Mouse (Mus musculus) CH12.LX (cell line): Measurements from ENCODE around the gene Dcxr. TPM values are rescaled to one million over a fixed set of nuclear protein-coding genes. Genes with fewer than 3 reads are reported as not detected.

ENCODE experiments used
- DNase-seq: peaks from one replicate; pipeline ENCODE4 v3.0.0-alpha.2; 2013; ENCODE audit errors: extremely low read depth
- H3K27ac ChIP-seq: 2 replicates; pipeline ENCODE4 v1.5.1; 2012; ENCODE audit warnings: low read depth, mild to moderate bottlenecking, control low read depth, moderate library complexity; ENCODE audit not compliant: insufficient read depth
- H3K27me3 ChIP-seq: replicated peaks from 2 replicates; pipeline ENCODE3; 2012; ENCODE audit warnings: inconsistent platforms
- H3K36me3 ChIP-seq, 2 experiments: replicated peaks in 1 of 2; 2 replicates each; pipeline versions ENCODE3 to v1.6.1; 2012; ENCODE audit warnings: inconsistent platforms in 1 of 2, low read length in 1 of 2, mild to moderate bottlenecking in 1 of 2, mixed read lengths in 1 of 2, moderate library complexity in 1 of 2; ENCODE audit not compliant: control insufficient read depth in 1 of 2, insufficient read depth in 1 of 2
- H3K4me1 ChIP-seq, 2 experiments: 2 replicates each; pipeline ENCODE4 v1.6.1; 2012; ENCODE audit warnings: inconsistent platforms in 1 of 2, moderate library complexity in 1 of 2; ENCODE audit not compliant: insufficient read depth in 2 of 2, control insufficient read depth in 1 of 2
- H3K4me2 ChIP-seq: 2 replicates; pipeline ENCODE4 v1.6.1; 2012; ENCODE audit warnings: low read depth, mild to moderate bottlenecking, control low read depth; ENCODE audit not compliant: poor library complexity, insufficient read depth, severe bottlenecking
- H3K4me3 ChIP-seq, 3 experiments: fragments of 150-350 bp in 1 of 3; sonication (generic) in 1 of 3; replicated peaks in 1 of 3; 2 replicates each; pipeline versions ENCODE3 to v1.5.1; 2011 to 2012; ENCODE audit warnings: low read depth in 2 of 3, low read length in 2 of 3, mild to moderate bottlenecking in 2 of 3, moderate library complexity in 2 of 3, control low read depth in 1 of 3, improper control_type of control experiment in 1 of 3, inconsistent platforms in 1 of 3, mixed read lengths in 1 of 3; ENCODE audit not compliant: poor library complexity in 1 of 3
- H3K79me2 ChIP-seq: replicated peaks from 2 replicates; pipeline ENCODE4 v1.6.1; 2012; ENCODE audit warnings: mild to moderate bottlenecking, moderate library complexity; ENCODE audit not compliant: control insufficient read depth, poor library complexity, insufficient read depth, severe bottlenecking; ENCODE audit errors: extremely low read depth
- H3K9ac ChIP-seq: 2 replicates; pipeline ENCODE4 v1.6.1; 2012; ENCODE audit warnings: low read depth, mild to moderate bottlenecking, control low read depth, moderate library complexity; ENCODE audit not compliant: insufficient read depth
- H3K9me3 ChIP-seq: replicated peaks from 2 replicates; pipeline ENCODE3; 2012; ENCODE audit warnings: low read length, inconsistent platforms, mixed read lengths
- BHLHE40 ChIP-seq: IDR thresholded peaks from 2 replicates; pipeline ENCODE4 v1.6.1; 2011; ENCODE audit warnings: mild to moderate bottlenecking, low read depth, low read length, improper control_type of control experiment
- CHD1 ChIP-seq: IDR thresholded peaks from 2 replicates; pipeline ENCODE4 v1.6.1; 2012; ENCODE audit warnings: low read depth, low read length, improper control_type of control experiment, inconsistent platforms
- CTCF ChIP-seq, 2 experiments: IDR thresholded peaks in 1 of 2; conservative IDR thresholded peaks in 1 of 2; 2 replicates each; pipeline ENCODE4 v1.5.1; 2011 to 2012; ENCODE audit warnings: low read depth in 2 of 2, low read length in 2 of 2, improper control_type of control experiment in 1 of 2, inconsistent platforms in 1 of 2, mild to moderate bottlenecking in 1 of 2, moderate library complexity in 1 of 2
- E2F4 ChIP-seq: IDR thresholded peaks from 2 replicates; pipeline ENCODE4 v1.6.1; 2011; ENCODE audit warnings: low read depth, low read length, improper control_type of control experiment; ENCODE audit not compliant: insufficient replicate concordance
- ELF1 ChIP-seq: IDR thresholded peaks from 2 replicates; pipeline ENCODE4 v1.6.1; 2014; ENCODE audit warnings: low read depth, mild to moderate bottlenecking, inconsistent platforms, low read length, improper control_type of control experiment
- EP300 ChIP-seq: IDR thresholded peaks from 2 replicates; pipeline ENCODE4 v1.6.1; 2011; ENCODE audit warnings: low read length, improper control_type of control experiment
- ETS1 ChIP-seq: conservative IDR thresholded peaks from 2 replicates; pipeline ENCODE4 v1.6.1; 2012; ENCODE audit warnings: low read depth, mild to moderate bottlenecking, inconsistent platforms, low read length, improper control_type of control experiment, moderate library complexity
- GABPA ChIP-seq: IDR thresholded peaks from 2 replicates; pipeline ENCODE4 v1.6.1; 2012; ENCODE audit warnings: low read depth, low read length, improper control_type of control experiment, inconsistent platforms; ENCODE audit not compliant: insufficient replicate concordance
- HCFC1 ChIP-seq: IDR thresholded peaks from 2 replicates; pipeline ENCODE4 v1.6.1; 2012; ENCODE audit warnings: low read depth, mild to moderate bottlenecking, inconsistent platforms, low read length, improper control_type of control experiment
- IRF4 ChIP-seq: IDR thresholded peaks from 2 replicates; pipeline ENCODE4 v1.6.1; 2014; ENCODE audit warnings: low read depth, mild to moderate bottlenecking, inconsistent platforms, low read length, improper control_type of control experiment
- KAT2A ChIP-seq: IDR thresholded peaks from 2 replicates; pipeline ENCODE4 v1.6.1; 2012; ENCODE audit warnings: low read length, improper control_type of control experiment, inconsistent platforms; ENCODE audit not compliant: insufficient replicate concordance
- MAFK ChIP-seq: IDR thresholded peaks from 2 replicates; pipeline ENCODE4 v1.6.1; 2011; ENCODE audit warnings: low read length, improper control_type of control experiment; ENCODE audit not compliant: insufficient replicate concordance
- MAZ ChIP-seq: IDR thresholded peaks from 2 replicates; pipeline ENCODE4 v1.6.1; 2012; ENCODE audit warnings: low read depth, mild to moderate bottlenecking, inconsistent platforms, low read length, improper control_type of control experiment, moderate library complexity
- MEF2A ChIP-seq: IDR thresholded peaks from 2 replicates; pipeline ENCODE4 v1.6.1; 2014; ENCODE audit warnings: low read depth, mild to moderate bottlenecking, inconsistent platforms, low read length, improper control_type of control experiment, borderline replicate concordance
- MXI1 ChIP-seq: IDR thresholded peaks from 2 replicates; pipeline ENCODE4 v1.6.1; 2011; ENCODE audit warnings: mild to moderate bottlenecking, low read depth, low read length, improper control_type of control experiment
- MYC ChIP-seq: IDR thresholded peaks from 2 replicates; pipeline ENCODE4 v1.6.1; 2011; ENCODE audit warnings: low read depth, mild to moderate bottlenecking, improper control_type of control experiment, low read length
- NRF1 ChIP-seq: IDR thresholded peaks from 2 replicates; pipeline ENCODE4 v1.6.1; 2014; ENCODE audit warnings: low read depth, mild to moderate bottlenecking, inconsistent platforms, low read length, improper control_type of control experiment, moderate library complexity
- PAX5 ChIP-seq: IDR thresholded peaks from 2 replicates; pipeline ENCODE4 v1.6.1; 2012; ENCODE audit warnings: low read length, inconsistent platforms, mixed read lengths
- POLR2A ChIP-seq: IDR thresholded peaks from 2 replicates; pipeline ENCODE4 v1.6.1; 2011; ENCODE audit warnings: low read depth, mild to moderate bottlenecking, improper control_type of control experiment, low read length
- POLR2AphosphoS2 ChIP-seq: IDR thresholded peaks from 2 replicates; pipeline ENCODE4 v1.6.1; 2011; ENCODE audit warnings: low read depth, low read length, improper control_type of control experiment
- RAD21 ChIP-seq: IDR thresholded peaks from 2 replicates; pipeline ENCODE4 v1.6.1; 2011; ENCODE audit warnings: low read depth, mild to moderate bottlenecking, low read length, improper control_type of control experiment, moderate library complexity
- RCOR1 ChIP-seq: conservative IDR thresholded peaks from 2 replicates; pipeline ENCODE4 v1.6.1; 2012; ENCODE audit warnings: low read depth, mild to moderate bottlenecking, inconsistent platforms, low read length, improper control_type of control experiment
- SMC3 ChIP-seq: IDR thresholded peaks from 2 replicates; pipeline ENCODE4 v1.6.1; 2011; ENCODE audit warnings: low read depth, low read length, improper control_type of control experiment
- UBTF ChIP-seq: IDR thresholded peaks from 2 replicates; pipeline ENCODE4 v1.6.1; 2012; ENCODE audit warnings: low read depth, mild to moderate bottlenecking, inconsistent platforms, low read length, improper control_type of control experiment, moderate library complexity
- USF1 ChIP-seq: IDR thresholded peaks from 2 replicates; pipeline ENCODE4 v1.6.1; 2014; ENCODE audit warnings: low read depth, mild to moderate bottlenecking, inconsistent platforms, low read length, improper control_type of control experiment
- USF2 ChIP-seq: conservative IDR thresholded peaks from 2 replicates; pipeline ENCODE4 v1.6.1; 2011; ENCODE audit warnings: low read depth, low read length, improper control_type of control experiment
- ZC3H11A ChIP-seq: IDR thresholded peaks from 2 replicates; pipeline ENCODE4 v1.6.1; 2012; ENCODE audit warnings: low read depth, mild to moderate bottlenecking, inconsistent platforms, low read length, improper control_type of control experiment
- ZMIZ1 ChIP-seq: IDR thresholded peaks from 2 replicates; pipeline ENCODE4 v1.6.1; 2012; ENCODE audit warnings: low read depth, mild to moderate bottlenecking, inconsistent platforms, low read length, improper control_type of control experiment
- ZNF384 ChIP-seq: IDR thresholded peaks from 2 replicates; pipeline ENCODE4 v1.6.1; 2012; ENCODE audit warnings: low read depth, low read length, improper control_type of control experiment, inconsistent platforms
- dilution Hi-C: fragments of 300-500 bp; cut with MboI; formaldehyde crosslinking; loops from 2 replicates; pipeline ENCODE4 v1.14.3; 2020; ENCODE audit warnings: low sequenced_read_pairs; ENCODE audit not compliant: extremely low pct_unique_long_range_greater_than_20kb, extremely low pct_ligation_motif_present
- in situ Hi-C: fragments of 300-500 bp; cut with MboI; formaldehyde crosslinking; loops from 3 replicates; pipeline ENCODE4 v1.14.3; 2019; ENCODE audit warnings: low sequenced_read_pairs, low pct_ligation_motif_present, low pct_unique_long_range_greater_than_20kb, mixed read lengths
- polyA plus RNA-seq: library from polyadenylated mRNA; unstranded; fragments of >175 nt; gene quantifications from 2 replicates; pipeline ENCODE4 v1.2.1, GENCODE M21; 2012; ENCODE audit warnings: low read depth; ENCODE audit not compliant: insufficient read length
- total RNA-seq, 2 experiments: library from RNA; depleted of rRNA; stranded (reverse); fragments of 300-350 nt in 1 of 2; fragments of >200 nt in 1 of 2; gene quantifications; 2 replicates each; pipeline ENCODE4 v1.2.3; 2012 to 2014

Dcxr gene
- total and polyA plus RNA-seq, 3 experiments: 23.3 to 74.7 (median 24.1) TPM

- TF ChIP-seq SMC3: no peak
- TF ChIP-seq EP300: no peak
- peak; percentile 84 for TF ChIP-seq ZMIZ1
- peak; percentile 61 for TF ChIP-seq NRF1
- TF ChIP-seq IRF4: no peak; the same call in none of the 2 replicates
- no peak; the same call in 1 of the 2 replicates for TF ChIP-seq UBTF
- TF ChIP-seq HCFC1: peak; percentile 100
- TF ChIP-seq MYC: peak; percentile 74
- TF ChIP-seq ZC3H11A: no peak
- no peak for TF ChIP-seq ETS1
- no peak for TF ChIP-seq PAX5
- TF ChIP-seq POLR2A: peak; percentile 88
- peak; percentile 66; the same call in 1 of the 2 replicates for TF ChIP-seq MEF2A
- TF ChIP-seq KAT2A: peak; percentile 99
Observed at GRCm38 (mm10) chr11:120713580-120714518, 13.2 kb downstream of the Dcxr start, which contains the start of the genes Cenpx and Lrrc45 (continued).

- peaks cover 16 to 33% of the 10 kb centered on the region in 2 experiments for H3K4me1 ChIP-seq
- peak overlapping the region; percentile 14; the same call in 1 of the 2 replicates for H3K27ac ChIP-seq
- H3K36me3 ChIP-seq: peaks cover 50 to 80% of the 10 kb centered on the region in 2 experiments
- in situ Hi-C loops (no loop called here), dilution Hi-C loops (no loop called here)
- DNase-seq: peak; percentile 67
- peak overlapping the region; percentile 70 to 95 (median 82) for H3K4me3 ChIP-seq
- no peaks in the 10 kb centered on the region for H3K27me3 ChIP-seq
- peak; percentile 12; the same call in 1 of the 2 replicates for TF ChIP-seq IRF4
- no peak for TF ChIP-seq UBTF
- TF ChIP-seq ZNF384: no peak
- no peak for TF ChIP-seq RCOR1
- 0 out of 2 replicates have a peak, but pooled peaks have one; percentile 17 for TF ChIP-seq MYC
- no peak for TF ChIP-seq E2F4
- TF ChIP-seq CHD1: no peak
- TF ChIP-seq BHLHE40: no peak; the same call in 1 of the 2 replicates
- TF ChIP-seq CTCF (conservative IDR thresholded peaks at IDR 0.05 in 1 of 2, IDR thresholded peaks at IDR 0.05 in 1 of 2; ENCODE audit: low read depth in 2 of 2, low read length in 2 of 2): peak in 1 of 2 experiments; percentile 88; a peak in 2 of 4 replicates
- TF ChIP-seq USF1: no peak
- TF ChIP-seq USF2: no peak
- peak; percentile 1; the same call in 1 of the 2 replicates for TF ChIP-seq POLR2AphosphoS2
- no peak for TF ChIP-seq ZMIZ1
- TF ChIP-seq GABPA: no peak
- peak; percentile 91 for TF ChIP-seq MAZ
- no peak for TF ChIP-seq ELF1
- peak; percentile 24; the same call in 1 of the 2 replicates for TF ChIP-seq POLR2A
- TF ChIP-seq SMC3: peak; percentile 80
- TF ChIP-seq MXI1: peak; percentile 92
- peak; percentile 66 for TF ChIP-seq RAD21
- TF ChIP-seq MAFK: no peak
- no peak for TF ChIP-seq ETS1
- TF ChIP-seq MEF2A: no peak; the same call in 1 of the 2 replicates
- TF ChIP-seq, all 38 proteins: peak for 9
- peak overlapping the region; percentile 88 for H3K4me2 ChIP-seq
- no peaks in the 10 kb centered on the region for H3K9me3 ChIP-seq
- peak overlapping the region; percentile 71 for H3K9ac ChIP-seq
- no peaks in the 10 kb centered on the region for H3K79me2 ChIP-seq
Observed at GRCm38 (mm10) chr11:120712771-120713568, 14.1 kb downstream of the Dcxr start.
